Mouse (Mus musculus): ENCODE measurements around the gene Clspn. TPM values are rescaled to one million over a fixed set of nuclear protein-coding genes. Genes with fewer than 3 reads are reported as not detected.

Clspn gene
- polyA plus RNA-seq (2014; fragmentation: Nextera tagmentation; extraction: Ambion mirVana), result 5.0 and 8.1 TPM in 2 replicates

DNA sequence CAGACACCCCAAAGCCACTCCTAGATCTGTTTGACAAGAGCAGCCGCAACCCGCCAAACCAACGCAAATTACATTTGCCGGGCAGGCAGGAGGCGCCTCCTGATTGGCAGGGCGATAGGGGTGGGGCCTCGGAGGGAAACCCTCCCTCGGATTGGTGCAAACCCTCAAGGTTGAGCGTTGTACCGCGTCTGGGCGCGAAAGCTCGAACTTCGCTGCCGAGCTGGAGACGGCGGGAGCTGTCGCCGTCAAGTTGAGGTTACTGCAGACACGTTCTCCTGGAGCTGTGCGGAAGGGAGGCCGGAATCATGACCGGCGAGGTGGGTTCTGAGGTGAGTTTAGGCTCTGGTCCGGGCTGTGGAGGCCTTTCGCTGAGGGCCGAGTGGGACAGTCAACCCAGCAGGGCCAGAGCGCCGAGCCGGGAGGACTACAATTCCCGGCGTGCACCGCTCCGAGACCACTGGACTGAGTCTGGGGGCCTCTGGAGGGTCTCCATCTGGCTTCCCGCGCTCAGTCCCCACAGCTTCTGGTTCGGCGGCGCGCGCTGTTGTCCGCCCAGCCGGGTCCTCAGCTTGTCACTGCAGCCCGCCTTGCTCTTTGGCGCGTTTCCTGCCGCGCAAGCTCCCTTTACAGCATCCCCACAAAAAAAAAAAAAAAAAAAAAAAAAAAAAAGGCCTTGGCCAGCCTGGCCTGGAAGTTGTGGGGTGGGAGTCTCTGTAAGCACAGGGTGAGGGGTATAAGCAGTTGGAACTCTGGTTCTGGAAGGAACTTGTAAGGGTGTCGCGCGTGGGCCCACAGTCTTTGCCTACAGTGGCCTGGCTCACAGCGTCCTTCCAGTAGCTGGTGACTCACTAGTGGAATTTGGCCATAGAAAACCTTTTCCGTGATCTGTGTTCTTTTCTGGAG lies at the start of gene Clspn:
TSS of gene Clspn (plus strand) at position 127 of the 903 bp plus-strand sequence.
- H3K36me3 ChIP-seq (ENCODE audit: control insufficient read depth, insufficient read depth, low read length), result 0 out of 2 replicates have a peak, but pooled peaks cover 3% of the 10 kb centered on the region
- DNase-seq (peak; percentile 94), ATAC-seq (ENCODE audit: low FRiP score, low TSS enrichment) (peak; percentile 93)
- under 1% methylated on average over 54 of the region's 54 CpGs for WGBS
- no peaks in the 10 kb centered on the region for H3K4me1 ChIP-seq (ENCODE audit: control insufficient read depth, insufficient read depth, low read length)
- no peak within 1 kb of the TSS for H3K27ac ChIP-seq (replicated peaks; ENCODE audit: low read depth, low read length)
- peak within 1 kb of the TSS; percentile 78 for H3K4me2 ChIP-seq (ENCODE audit: low read length)
- H3K27me3 ChIP-seq (ENCODE audit: control insufficient read depth, insufficient read depth, low read length), result no peaks in the 10 kb centered on the region
- no peaks in the 10 kb centered on the region for H3K9me3 ChIP-seq (ENCODE audit: control insufficient read depth, low read length)
- H3K4me3 ChIP-seq (replicated peaks; ENCODE audit: low read depth, low read length), result peak within 1 kb of the TSS; percentile 64
- peak within 1 kb of the TSS; percentile 43 for H3K9ac ChIP-seq (replicated peaks; ENCODE audit: low read length)

DNA sequence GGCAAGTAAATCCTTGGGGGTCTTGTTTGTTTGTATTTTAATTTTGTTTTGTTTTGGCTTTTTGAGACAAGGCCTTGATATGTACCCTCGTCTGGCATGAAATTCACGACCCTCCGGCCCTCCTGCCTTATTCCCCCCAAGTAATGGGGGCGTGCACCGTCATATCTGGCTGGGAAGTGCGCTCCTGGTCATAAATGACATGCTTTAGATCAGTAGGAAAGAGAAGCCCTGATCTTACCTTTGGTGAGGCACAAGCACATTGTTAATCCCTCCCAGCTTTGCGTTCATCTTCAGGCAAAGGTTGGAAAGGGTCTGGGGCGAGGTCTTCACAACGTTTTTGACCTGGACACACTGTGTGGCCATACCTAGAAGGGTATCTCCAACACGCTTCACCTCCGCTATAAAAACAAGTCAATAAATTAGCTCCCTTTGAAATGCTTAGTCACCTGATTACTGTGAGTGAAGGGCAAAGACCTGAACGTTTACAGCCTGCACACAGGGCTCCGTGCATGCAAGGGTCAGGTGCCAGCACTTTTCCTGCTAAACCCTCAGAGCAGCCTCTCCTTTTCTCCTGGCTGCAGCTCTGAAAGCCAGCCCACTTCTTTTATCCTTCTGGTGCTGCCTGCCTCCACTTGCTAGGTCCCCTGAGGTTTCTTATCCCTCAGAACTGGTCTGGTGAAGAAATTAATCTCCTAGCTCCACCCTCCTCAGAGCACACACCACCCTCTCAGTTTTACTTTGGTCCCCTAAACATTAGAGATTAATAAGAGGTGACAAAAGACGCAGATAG lies 48.4 kb upstream of the Clspn start:
- Histone ChIP-seq H3K9me3 (ENCODE audit: control insufficient read depth, low read length) (no peaks in the 10 kb centered on the region), H3K36me3 (ENCODE audit: control insufficient read depth, insufficient read depth, low read length) (peaks cover 86% of the 10 kb centered on the region), H3K4me3 (replicated peaks; ENCODE audit: low read depth, low read length) (no peak overlapping the region), H3K4me1 (ENCODE audit: control insufficient read depth, insufficient read depth, low read length) (no peaks in the 10 kb centered on the region), H3K27me3 (ENCODE audit: control insufficient read depth, insufficient read depth, low read length) (no peaks in the 10 kb centered on the region), H3K27ac (replicated peaks; ENCODE audit: low read depth, low read length) (no peak overlapping the region), H3K4me2 (ENCODE audit: low read length) (no peak overlapping the region), H3K9ac (replicated peaks; ENCODE audit: low read length) (no peak overlapping the region)
- WGBS, result 79% methylated on average over 14 of the region's 14 CpGs
- ATAC-seq (ENCODE audit: low FRiP score, low TSS enrichment), result no peak
- no peak for DNase-seq

DNA sequence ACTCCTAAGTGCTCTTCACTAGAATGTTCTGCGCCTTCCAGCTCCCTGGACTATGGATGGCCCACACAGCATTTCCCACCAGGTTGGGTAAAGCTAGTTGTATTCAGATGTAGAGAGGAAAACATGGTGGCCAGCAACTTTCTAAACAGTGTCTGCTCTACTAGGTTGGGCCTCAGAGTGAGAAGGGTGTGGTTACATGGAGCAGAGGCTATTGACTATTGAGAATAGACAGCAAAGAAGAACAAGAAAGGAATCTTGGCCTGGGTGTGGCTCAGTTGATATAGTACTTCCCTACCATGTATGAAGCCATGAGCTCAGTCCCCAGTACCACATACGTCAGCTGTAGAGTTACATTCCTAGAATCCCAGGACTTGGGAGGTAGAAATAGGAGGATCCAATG lies 47.7 kb upstream of the Clspn start:
- H3K9me3 ChIP-seq (ENCODE audit: control insufficient read depth, low read length), result no peaks in the 10 kb centered on the region
- H3K4me2 ChIP-seq (ENCODE audit: low read length), result no peak overlapping the region
- H3K27me3 ChIP-seq (ENCODE audit: control insufficient read depth, insufficient read depth, low read length), result no peaks in the 10 kb centered on the region
- ATAC-seq (ENCODE audit: low FRiP score, low TSS enrichment) (no peak), DNase-seq (no peak)
- H3K4me1 ChIP-seq (ENCODE audit: control insufficient read depth, insufficient read depth, low read length), result no peaks in the 10 kb centered on the region
- no peak overlapping the region for H3K9ac ChIP-seq (replicated peaks; ENCODE audit: low read length)
- 90% methylated on average over 2 of the region's 2 CpGs for WGBS
- H3K27ac ChIP-seq (replicated peaks; ENCODE audit: low read depth, low read length), result no peak overlapping the region
- H3K36me3 ChIP-seq (ENCODE audit: control insufficient read depth, insufficient read depth, low read length), result peaks cover 87% of the 10 kb centered on the region
- H3K4me3 ChIP-seq (replicated peaks; ENCODE audit: low read depth, low read length), result no peak overlapping the region

DNA sequence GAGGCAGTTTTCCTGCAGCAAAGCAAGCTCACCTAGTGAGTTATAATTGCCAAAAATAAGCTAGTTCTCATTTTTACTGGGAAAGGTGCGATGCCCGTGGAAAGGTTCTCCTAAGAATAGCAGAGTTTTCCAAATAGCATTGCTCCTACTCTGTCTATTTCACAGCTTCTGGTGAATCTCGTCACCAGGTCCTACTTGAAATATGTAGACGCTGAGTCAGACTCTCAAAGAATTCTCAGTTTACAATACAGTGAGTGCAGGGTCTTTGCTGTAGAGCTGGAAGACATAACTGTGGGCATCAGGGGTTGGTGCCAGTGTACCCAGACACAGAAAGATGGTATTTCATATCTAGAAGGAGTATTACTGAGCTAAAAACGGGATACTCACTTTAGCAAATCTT lies 45.7 kb upstream of the Clspn start:
- Histone ChIP-seq H3K27me3 (ENCODE audit: control insufficient read depth, insufficient read depth, low read length) (no peaks in the 10 kb centered on the region), H3K27ac (replicated peaks; ENCODE audit: low read depth, low read length) (no peak overlapping the region), H3K4me3 (replicated peaks; ENCODE audit: low read depth, low read length) (no peak overlapping the region), H3K4me2 (ENCODE audit: low read length) (no peak overlapping the region), H3K9me3 (ENCODE audit: control insufficient read depth, low read length) (no peaks in the 10 kb centered on the region), H3K9ac (replicated peaks; ENCODE audit: low read length) (no peak overlapping the region), H3K36me3 (ENCODE audit: control insufficient read depth, insufficient read depth, low read length) (peaks cover 85% of the 10 kb centered on the region), H3K4me1 (ENCODE audit: control insufficient read depth, insufficient read depth, low read length) (no peaks in the 10 kb centered on the region)
- ATAC-seq (ENCODE audit: low FRiP score, low TSS enrichment) (no peak), DNase-seq (no peak)
- 89% methylated on average over 5 of the region's 5 CpGs for WGBS

DNA sequence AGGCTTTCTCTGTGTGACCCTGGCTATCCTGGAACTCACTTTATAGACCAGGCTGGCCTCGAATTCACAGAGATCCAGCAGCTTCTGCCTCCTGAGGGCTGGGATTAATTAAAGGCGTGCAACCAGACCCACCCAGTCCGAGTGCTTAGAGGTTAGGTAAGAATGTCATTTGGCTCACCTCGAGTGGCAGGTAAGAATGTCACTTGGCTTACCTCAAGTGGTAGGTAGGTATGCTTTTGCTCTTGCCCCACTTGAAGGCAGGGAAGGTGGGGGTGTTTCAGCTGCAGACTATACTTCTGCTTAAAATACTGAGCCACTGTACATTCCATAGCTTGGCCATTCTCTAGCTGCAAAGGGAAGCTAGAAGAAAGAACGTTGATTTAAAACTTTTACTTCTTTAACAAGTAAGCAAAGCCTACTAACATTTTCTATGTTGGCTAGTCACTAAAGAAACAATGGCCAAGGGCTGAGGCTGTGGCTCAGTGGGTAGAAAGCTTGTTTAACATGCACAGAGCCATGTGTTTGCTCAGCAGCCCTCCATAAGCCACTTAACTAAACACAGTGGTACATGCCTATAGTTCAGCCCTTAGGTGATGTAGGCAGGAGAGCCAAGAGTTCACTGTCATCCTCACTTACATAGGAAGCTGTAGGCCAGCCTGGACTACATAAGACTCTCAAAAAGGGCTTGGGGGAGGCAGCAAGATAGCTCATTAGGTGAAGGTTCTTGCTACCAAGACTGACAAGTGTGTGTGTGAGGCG lies 44.2 kb upstream of the Clspn start:
- no peak overlapping the region for H3K4me2 ChIP-seq (ENCODE audit: low read length)
- ATAC-seq (ENCODE audit: low FRiP score, low TSS enrichment), result no peak

DNA sequence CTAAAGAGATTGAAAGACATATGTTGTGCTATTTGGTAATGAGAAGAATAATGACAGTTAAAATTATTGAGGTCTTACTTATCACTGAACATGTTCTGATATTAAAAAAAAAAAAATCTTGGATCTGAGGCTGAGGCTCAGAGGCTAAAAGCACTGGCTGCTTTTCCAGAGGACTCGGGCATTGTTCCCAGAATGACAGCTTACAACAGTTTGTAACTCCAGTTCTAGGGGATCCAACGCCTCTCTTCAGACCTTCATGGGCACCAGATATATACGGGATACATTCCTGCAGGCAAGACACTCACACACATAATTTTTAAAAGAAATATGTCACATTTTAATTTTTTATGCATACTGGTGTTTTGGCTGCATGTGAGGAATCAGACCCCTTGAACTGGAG lies 30.6 kb upstream of the Clspn start:
- WGBS, result 91% methylated on average over 3 of the region's 3 CpGs
- no peak for ATAC-seq (ENCODE audit: low FRiP score, low TSS enrichment)
- no peaks in the 10 kb centered on the region for H3K9me3 ChIP-seq (ENCODE audit: control insufficient read depth, low read length)
- no peaks in the 10 kb centered on the region; the same call in 1 of the 2 replicates for H3K4me1 ChIP-seq (ENCODE audit: control insufficient read depth, insufficient read depth, low read length)
- no peak overlapping the region for H3K27ac ChIP-seq (replicated peaks; ENCODE audit: low read depth, low read length)
- H3K9ac ChIP-seq (replicated peaks; ENCODE audit: low read length), result no peak overlapping the region
- DNase-seq, result no peak
- peaks cover 15% of the 10 kb centered on the region for H3K36me3 ChIP-seq (ENCODE audit: control insufficient read depth, insufficient read depth, low read length)
- no peak overlapping the region for H3K4me3 ChIP-seq (replicated peaks; ENCODE audit: low read depth, low read length)
- no peaks in the 10 kb centered on the region for H3K27me3 ChIP-seq (ENCODE audit: control insufficient read depth, insufficient read depth, low read length)
- no peak overlapping the region for H3K4me2 ChIP-seq (ENCODE audit: low read length)

More for the DNA sequence above, 44.2 kb upstream of the Clspn start:
- H3K9me3 ChIP-seq (ENCODE audit: control insufficient read depth, low read length), result no peaks in the 10 kb centered on the region
- no peak overlapping the region for H3K9ac ChIP-seq (replicated peaks; ENCODE audit: low read length)
- DNase-seq, result no peak
- H3K4me1 ChIP-seq (ENCODE audit: control insufficient read depth, insufficient read depth, low read length), result no peaks in the 10 kb centered on the region
- H3K27me3 ChIP-seq (ENCODE audit: control insufficient read depth, insufficient read depth, low read length), result no peaks in the 10 kb centered on the region
- H3K4me3 ChIP-seq (replicated peaks; ENCODE audit: low read depth, low read length), result no peak overlapping the region
- peaks cover 82% of the 10 kb centered on the region for H3K36me3 ChIP-seq (ENCODE audit: control insufficient read depth, insufficient read depth, low read length)
- H3K27ac ChIP-seq (replicated peaks; ENCODE audit: low read depth, low read length), result no peak overlapping the region
- 90% methylated on average over 6 of the region's 6 CpGs for WGBS

DNA sequence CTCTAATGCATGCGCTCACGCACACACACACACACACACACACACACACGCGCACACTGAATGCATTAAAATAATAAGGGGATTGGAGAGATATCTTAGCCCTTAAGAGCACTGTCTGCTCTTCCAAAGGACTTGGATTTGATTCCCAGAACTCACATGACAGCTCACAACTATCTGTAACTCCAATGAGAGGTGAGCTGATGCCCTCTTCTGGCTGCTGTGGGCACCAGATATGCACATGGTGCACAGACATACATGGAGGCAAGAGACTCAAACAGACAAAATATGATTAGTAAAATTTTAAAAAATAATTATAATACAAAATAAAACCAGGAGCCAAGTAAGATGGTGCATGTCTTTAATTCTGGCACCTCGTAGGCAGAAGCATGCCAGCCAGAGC lies 29.9 kb upstream of the Clspn start:
- ATAC-seq (ENCODE audit: low FRiP score, low TSS enrichment) (no peak), DNase-seq (no peak)
- Histone ChIP-seq H3K4me2 (ENCODE audit: low read length) (no peak overlapping the region), H3K4me1 (ENCODE audit: control insufficient read depth, insufficient read depth, low read length) (peaks cover 7% of the 10 kb centered on the region), H3K9ac (replicated peaks; ENCODE audit: low read length) (no peak overlapping the region), H3K9me3 (ENCODE audit: control insufficient read depth, low read length) (no peaks in the 10 kb centered on the region), H3K27ac (replicated peaks; ENCODE audit: low read depth, low read length) (no peak overlapping the region), H3K27me3 (ENCODE audit: control insufficient read depth, insufficient read depth, low read length) (no peaks in the 10 kb centered on the region), H3K4me3 (replicated peaks; ENCODE audit: low read depth, low read length) (no peak overlapping the region), H3K36me3 (ENCODE audit: control insufficient read depth, insufficient read depth, low read length) (peaks cover 11% of the 10 kb centered on the region)
- 94% methylated on average over 5 of the region's 5 CpGs for WGBS

DNA sequence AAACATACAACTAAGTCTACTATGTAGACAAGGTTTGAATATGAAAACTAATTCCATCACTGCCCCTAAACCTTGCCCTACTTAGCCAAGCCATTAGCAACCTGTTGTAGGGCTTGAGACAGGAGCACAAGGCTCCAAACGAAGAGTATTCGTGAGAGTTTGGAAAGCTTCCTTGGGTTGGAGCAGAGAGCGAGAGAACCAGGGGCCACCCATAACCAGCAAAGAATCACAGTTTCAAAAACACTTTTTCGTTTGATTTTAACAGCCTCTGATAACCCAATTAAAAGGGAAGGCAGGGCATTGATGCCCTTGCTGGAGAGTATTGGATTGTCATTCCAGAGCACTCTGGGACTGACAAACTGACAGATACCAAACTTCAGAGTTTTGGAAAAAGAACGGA lies 24.4 kb upstream of the Clspn start:
- no peak for DNase-seq
- WGBS, result 32% methylated on average over 5 of the region's 5 CpGs
- ATAC-seq (ENCODE audit: low FRiP score, low TSS enrichment), result no peak

More for the DNA sequence above, 24.4 kb upstream of the Clspn start:
- Histone ChIP-seq H3K27me3 (ENCODE audit: control insufficient read depth, insufficient read depth, low read length) (no peaks in the 10 kb centered on the region), H3K36me3 (ENCODE audit: control insufficient read depth, insufficient read depth, low read length) (no peaks in the 10 kb centered on the region), H3K27ac (replicated peaks; ENCODE audit: low read depth, low read length) (no peak overlapping the region), H3K4me3 (replicated peaks; ENCODE audit: low read depth, low read length) (peak overlapping the region; percentile 96), H3K9ac (replicated peaks; ENCODE audit: low read length) (peak overlapping the region; percentile 95), H3K9me3 (ENCODE audit: control insufficient read depth, low read length) (no peaks in the 10 kb centered on the region), H3K4me2 (ENCODE audit: low read length) (peak overlapping the region; percentile 86), H3K4me1 (ENCODE audit: control insufficient read depth, insufficient read depth, low read length) (peaks cover 13% of the 10 kb centered on the region)
